Mouse (Mus musculus) G1E (cell line): Measurements from ENCODE around the gene Cpt1c.

ENCODE experiments used
- CTCF ChIP-seq: IDR thresholded peaks from 2 replicates; pipeline ENCODE4 v1.5.1; 2012; ENCODE audit warnings: low read depth, low read length, inconsistent platforms, mixed read lengths
- GATA1 ChIP-seq: IDR thresholded peaks from 2 replicates; pipeline ENCODE4 v1.6.1; 2012; ENCODE audit warnings: borderline replicate concordance, low read length, inconsistent platforms, mixed read lengths
- TAL1 ChIP-seq: conservative IDR thresholded peaks from 2 replicates; pipeline ENCODE4 v1.6.1; 2012; ENCODE audit warnings: low read depth, low read length, inconsistent platforms, mixed read lengths

DNA sequence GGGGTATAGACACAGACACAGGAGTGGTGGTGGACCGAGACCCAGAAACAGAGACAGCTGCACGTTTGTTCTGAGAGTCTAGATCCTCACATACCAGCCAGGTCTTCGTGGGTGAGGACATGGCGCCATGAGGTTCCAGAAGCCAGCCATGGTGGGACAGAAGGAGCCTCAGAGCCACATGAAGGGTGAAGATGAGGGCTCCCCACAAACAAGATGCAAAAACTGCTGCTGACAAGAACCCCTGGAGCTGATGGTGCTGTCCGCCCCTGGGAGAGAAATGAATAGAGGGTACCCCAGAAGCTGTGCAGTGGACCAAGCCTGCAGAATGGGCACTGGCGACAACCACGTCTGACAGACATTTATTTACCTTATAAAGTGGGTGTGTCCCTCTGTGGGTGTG lies 3.5 kb downstream of the Cpt1c start:
- TF ChIP-seq CTCF, result no peak
- no peak for TF ChIP-seq GATA1
- TF ChIP-seq TAL1, result no peak
